Mouse (Mus musculus): ENCODE measurements around the gene Sema3e.

The Sema3e gene

DNA sequence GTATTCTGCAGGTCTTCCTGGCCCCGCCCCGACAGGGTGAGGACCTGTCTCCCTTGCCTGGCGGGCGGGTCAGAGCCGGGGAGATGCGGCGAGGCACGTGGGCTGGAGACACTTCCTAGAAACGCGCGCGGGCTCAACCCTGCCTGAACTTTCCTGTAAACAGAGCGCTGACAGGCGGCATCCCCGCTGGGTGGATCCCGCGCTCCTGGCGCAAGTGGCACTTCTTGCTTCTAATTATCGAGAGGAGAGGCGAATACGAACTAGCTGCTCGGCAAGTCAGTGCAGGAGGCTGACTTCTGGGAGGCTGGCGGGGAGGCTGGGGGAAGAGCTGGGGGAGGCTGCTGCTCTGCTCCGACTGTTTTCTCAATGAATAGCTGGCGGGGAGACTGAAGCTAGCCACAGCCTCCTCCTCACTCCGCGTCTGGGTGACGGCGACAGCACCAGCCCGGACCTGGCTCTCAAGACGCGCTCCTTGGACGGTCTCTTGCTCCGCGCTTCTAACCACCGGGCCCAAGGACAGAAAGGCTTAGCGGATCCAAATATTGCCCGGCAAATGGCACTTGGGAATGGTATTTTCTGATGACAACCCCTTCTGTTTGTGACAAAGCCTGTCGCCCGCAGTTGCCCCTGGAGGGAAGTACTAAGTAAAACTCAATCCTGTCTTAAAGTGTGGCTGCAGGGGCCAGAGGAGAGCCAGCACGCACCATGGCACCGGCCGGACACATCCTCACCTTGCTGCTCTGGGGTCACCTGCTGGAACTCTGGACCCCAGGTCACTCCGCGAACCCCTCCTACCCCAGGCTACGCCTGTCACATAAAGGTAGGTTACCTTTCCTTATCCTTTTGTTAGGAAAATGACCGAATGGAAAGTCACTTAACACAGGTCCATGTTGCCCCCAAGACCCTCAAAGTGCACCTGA lies at the start of gene Sema3e:
Gene Sema3e, plus strand, starts transcription at position 72 of the 920 bp plus-strand sequence.
- peak; percentile 91 for ATAC-seq (ENCODE audit: low TSS enrichment)

DNA sequence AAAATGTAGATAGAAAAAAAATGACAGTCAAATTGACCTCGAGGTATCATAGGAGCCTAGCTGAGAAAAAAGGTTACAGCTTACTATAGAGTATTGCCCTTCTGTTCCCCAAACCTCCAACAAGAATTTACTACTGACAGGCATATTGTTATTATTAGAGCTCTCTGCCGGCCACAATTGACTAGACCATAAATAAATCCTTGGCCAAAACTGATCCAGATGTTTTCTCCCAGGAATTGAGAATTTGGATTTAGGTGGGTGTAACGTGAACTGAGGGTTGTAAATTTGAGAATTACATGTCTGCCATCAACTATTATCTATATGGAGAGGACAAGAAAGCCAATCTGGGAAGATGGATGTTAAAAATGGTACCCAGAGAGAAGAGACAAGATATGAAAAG lies 47.5 kb upstream of the Sema3e start:
- no peak for ATAC-seq (ENCODE audit: low TSS enrichment)

DNA sequence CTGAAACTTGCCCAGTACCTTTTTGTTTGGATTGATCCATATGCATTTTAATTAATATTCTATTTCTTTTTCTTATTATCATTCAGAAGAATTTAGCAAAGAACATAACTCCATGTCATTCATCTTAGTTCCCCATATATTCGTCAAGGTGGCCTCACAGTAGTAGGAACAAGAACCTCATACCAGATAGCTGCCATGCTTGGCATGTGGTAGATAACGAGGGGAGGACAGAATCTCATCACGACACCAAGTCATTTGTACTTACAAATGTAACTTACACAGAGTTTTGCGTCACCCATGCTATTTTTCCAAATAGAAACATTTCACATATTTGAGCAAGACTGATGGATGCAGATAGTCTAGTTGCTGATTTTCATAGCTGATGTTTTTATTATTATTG lies 45.9 kb upstream of the Sema3e start:
- no peak for ATAC-seq (ENCODE audit: low TSS enrichment)

- ATAC-seq (ENCODE audit: low TSS enrichment) = no peak
Observed at GRCm38 (mm10) chr5:13982417-13983054, 42.5 kb upstream of the Sema3e start.

DNA sequence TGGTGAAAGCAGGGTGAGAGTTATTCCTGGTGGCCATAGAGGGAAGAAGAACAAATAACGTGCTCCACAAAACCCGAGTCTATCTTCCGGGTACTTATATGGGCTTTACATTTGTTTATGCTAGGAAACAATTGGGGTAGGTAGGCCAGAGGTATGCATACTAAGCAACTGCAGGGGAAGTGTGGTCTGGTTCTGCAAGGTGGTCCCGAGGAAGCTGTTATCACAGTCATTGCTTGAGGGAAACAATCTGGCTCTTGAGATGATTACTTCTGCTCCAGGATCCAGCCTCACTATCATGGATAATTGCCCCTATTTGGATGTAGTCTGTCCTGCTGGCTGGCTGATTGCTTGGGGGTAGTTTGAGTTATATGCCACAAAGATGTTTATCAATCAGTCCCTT lies 41.5 kb upstream of the Sema3e start:
- no peak for ATAC-seq (ENCODE audit: low TSS enrichment)

DNA sequence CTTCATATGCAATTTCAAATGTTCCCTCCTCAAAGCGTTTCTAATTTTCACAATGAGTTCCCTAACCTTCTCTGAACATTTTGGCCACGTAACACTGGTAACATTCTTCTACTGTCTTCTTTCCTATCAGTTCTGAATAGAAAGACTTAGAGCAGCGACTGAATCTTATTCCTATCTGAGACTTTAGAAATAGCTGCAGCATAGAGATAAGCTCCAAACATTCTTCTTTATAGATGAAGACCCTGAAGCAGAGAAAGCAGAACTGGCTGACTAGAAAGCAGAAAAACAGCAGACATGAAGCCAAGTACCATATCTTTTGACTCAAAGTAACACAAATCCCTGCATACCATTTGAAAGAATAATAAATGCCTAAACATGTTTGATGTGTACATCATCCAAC lies 39.4 kb upstream of the Sema3e start:
- no peak for ATAC-seq (ENCODE audit: low TSS enrichment)

- no peak for ATAC-seq (ENCODE audit: low TSS enrichment)
Observed at GRCm38 (mm10) chr5:13987123-13987522, 38.0 kb upstream of the Sema3e start.

GRCm38 (mm10) chr5:13988023-13988422 lies 37.1 kb upstream of the Sema3e start:
- no peak for ATAC-seq (ENCODE audit: low TSS enrichment)

GRCm38 (mm10) chr5:13992734-13993396 lies 32.2 kb upstream of the Sema3e start:
- ATAC-seq (ENCODE audit: low TSS enrichment) = no peak

GRCm38 (mm10) chr5:14028341-14028740 lies 3.3 kb downstream of the Sema3e start:
- no peak for ATAC-seq (ENCODE audit: low TSS enrichment)

- no peak for ATAC-seq (ENCODE audit: low TSS enrichment)
Observed at GRCm38 (mm10) chr5:14030796-14031195, 5.7 kb downstream of the Sema3e start.

DNA sequence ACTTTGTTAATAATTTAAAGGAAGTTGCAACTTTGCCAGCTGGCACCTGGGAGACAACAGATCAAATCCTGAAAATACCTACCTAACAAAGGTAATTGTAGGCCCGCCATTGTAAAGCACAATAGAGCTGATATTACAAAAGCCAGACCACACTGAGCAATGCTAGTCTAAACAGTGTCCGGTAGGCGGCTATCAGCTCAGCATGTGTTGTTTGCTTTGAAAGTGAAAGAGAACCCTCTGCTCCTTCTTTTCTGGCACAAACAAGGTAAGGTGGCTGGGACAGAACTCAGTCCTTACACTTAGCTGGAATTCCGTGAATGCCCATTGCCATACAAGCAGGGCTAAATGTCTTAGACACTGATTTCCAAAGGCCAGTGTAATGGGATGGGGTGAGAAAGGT lies 7.0 kb downstream of the Sema3e start:
- no peak for ATAC-seq (ENCODE audit: low TSS enrichment)

GRCm38 (mm10) chr5:14033302-14033701 lies 8.2 kb downstream of the Sema3e start:
- ATAC-seq (ENCODE audit: low TSS enrichment) = no peak

DNA sequence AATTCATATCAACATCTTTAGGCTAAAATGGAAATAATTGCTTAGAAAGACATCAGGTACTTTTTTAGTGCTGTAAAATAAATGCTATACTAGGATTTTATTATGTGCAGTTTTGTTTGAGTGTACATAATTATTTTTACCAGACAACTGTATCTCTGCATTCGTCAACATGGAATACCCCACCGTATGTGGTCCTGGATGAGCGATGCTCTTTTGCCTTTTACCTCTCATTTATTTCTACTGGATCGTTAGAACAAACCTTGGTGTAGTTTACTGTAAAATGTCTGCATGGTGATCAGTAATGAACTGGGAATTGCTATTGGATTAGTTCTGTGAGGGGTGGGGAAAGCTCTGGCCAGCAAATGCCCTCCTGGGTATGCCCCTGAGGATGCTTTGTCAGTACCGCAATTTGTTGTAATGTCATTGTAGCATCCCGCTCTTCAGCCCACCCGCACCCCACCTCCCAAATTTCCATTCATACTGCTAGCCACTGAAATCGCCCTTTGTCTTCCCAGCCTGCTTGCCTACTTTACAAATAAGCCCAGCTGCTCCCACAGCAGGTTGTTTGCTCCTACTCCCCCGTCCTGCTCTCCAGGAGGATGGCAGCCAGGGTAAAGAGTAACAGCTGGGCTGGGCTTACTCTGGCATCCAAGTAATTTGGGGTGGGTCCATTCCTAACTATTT lies 13.9 kb downstream of the Sema3e start:
- no peak for ATAC-seq (ENCODE audit: low TSS enrichment)

DNA sequence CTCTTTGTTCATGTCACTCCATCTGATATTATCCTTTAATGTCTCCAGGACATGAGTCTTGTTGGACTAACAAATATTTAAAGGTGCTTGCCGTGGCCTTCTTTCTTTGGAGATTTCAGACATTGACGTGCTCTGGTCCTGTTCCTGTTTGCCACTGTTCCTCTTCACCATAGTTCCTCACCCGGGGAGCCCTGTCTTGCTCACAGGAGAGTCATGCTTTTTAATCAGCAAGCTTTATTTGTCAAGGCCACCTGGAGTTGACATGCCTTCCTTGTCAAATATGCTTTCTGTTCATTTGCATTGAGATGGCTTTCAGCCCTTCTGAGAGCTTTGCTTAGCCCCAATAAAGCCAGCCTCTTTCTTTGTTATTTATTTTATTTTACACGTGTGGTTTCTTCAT lies 15.1 kb downstream of the Sema3e start:
- no peak for ATAC-seq (ENCODE audit: low TSS enrichment)

- ATAC-seq (ENCODE audit: low TSS enrichment) = no peak
Observed at GRCm38 (mm10) chr5:14043116-14043515, 18.0 kb downstream of the Sema3e start.

DNA sequence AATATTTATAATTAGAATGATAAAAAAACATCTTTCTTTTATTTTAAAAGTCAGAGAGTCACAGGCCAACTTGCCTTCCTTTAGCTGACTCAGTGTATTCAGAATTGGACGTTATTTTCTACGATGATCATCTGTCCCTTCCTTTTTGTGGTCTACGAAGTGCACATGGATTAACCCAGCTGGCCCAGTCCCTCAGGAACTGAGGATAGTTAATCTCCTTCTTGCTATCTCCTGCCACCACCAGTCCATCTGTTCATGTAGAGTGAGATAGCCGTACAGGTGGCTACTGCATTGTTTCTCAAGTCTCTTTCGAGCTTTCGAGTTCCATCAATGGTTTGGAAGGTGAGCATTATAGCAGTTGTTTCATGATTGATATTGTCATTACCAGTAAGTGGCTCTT lies 18.9 kb downstream of the Sema3e start:
- ATAC-seq (ENCODE audit: low TSS enrichment) = no peak

- ATAC-seq (ENCODE audit: low TSS enrichment) = peak; percentile 79; the same call in 1 of the 2 replicates
Observed at GRCm38 (mm10) chr5:14048660-14049059, 23.6 kb downstream of the Sema3e start.

DNA sequence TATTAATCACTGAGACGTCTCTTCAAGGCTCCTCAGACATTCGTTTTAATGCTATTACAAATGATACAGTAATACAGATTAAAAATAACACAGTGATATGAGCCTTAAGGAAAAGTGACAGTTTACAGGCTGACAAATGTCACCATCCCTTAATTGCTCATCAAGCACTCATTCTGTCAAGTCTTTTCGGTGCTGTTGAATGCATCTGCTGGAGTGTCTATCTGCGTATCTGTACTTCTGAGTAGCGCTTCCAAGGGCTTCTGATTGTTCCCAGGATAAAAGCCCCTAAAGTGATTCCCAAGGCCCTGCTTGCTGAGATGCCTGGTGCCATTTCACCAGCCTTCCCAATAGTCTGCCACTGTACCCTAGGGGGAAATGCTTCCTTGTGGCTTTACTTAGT lies 29.4 kb downstream of the Sema3e start:
- no peak for ATAC-seq (ENCODE audit: low TSS enrichment)

GRCm38 (mm10) chr5:14059895-14060553 lies 34.9 kb downstream of the Sema3e start:
- ATAC-seq (ENCODE audit: low TSS enrichment) = peak; percentile 50; the same call in 1 of the 2 replicates

GRCm38 (mm10) chr5:14062918-14063481 lies 37.9 kb downstream of the Sema3e start:
- ATAC-seq (ENCODE audit: low TSS enrichment) = no peak

Data from frontal cortex, adult (tissue).